Mouse (Mus musculus): ENCODE data around the gene Psmc6.

Psmc6 gene

DNA sequence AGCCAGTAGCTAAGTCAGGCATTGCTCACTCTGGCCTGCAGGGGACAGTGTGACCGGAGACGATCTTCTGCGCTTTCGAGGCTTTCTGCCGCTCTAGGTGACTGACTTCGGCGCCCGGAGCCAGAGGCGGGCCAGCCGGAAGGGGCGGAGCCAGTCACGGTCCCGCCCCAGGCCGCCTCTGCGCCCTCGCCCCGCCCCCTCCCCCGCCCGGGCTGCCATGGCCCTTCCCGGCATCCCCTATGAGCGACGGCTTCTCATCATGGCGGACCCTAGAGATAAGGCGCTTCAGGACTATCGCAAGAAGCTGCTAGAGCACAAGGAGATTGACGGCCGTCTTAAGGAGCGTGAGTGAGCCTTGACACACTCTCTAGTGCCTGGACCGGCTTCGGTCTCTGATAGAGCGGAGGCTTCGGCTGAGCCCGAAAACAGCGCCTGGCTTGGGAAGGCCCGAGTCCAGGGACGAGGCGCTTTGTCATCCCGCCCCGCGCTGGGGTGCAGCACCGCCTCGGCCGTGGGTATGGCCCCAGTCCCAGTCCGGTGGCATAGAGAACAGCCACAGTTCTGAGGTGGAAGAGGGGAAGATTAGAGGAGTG is at the start of gene Psmc6:
Gene Psmc6, plus strand, starts transcription at position 200 of the 593 bp plus-strand sequence.
- DNase-seq: peak; percentile 91

DNA sequence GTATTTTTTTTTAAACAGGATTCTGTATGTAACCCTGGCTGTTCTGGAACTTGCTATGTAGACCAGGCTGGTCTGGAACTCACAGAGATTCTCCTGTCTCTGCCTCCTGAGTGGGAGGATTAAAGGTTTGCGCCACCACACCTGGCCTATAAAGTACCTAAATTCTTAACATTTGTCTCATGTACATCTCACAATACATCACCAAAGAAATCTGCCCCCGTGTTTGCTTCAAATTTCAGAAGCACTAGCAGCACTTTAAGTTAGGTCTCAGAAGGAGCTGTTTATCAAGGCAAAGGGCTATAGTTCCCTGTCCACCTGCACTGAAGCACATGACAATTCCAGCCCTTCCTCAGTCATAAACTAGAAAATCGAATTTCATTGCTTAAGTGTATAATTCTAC is 47.5 kb upstream of the Psmc6 start:
- DNase-seq: no peak

DNA sequence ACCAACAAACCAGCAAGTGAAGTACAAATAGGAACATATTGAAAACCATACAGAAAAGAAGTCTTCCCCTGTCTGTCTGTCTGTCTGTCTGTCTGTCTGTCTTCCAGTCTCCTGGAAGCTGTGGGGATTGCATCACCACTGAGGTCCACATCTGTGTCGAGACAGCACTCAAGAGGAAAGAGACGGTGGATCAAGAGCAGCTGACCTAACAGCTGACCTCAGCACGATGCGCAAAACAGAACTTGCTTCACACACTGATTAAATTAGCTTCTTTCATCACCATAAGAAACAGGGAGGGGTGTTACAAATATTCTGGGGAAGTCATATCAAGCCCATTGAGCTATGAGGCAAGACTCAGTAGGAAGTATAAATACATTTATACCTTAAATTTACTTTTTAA is 38.0 kb upstream of the Psmc6 start:
- no peak for DNase-seq

DNA sequence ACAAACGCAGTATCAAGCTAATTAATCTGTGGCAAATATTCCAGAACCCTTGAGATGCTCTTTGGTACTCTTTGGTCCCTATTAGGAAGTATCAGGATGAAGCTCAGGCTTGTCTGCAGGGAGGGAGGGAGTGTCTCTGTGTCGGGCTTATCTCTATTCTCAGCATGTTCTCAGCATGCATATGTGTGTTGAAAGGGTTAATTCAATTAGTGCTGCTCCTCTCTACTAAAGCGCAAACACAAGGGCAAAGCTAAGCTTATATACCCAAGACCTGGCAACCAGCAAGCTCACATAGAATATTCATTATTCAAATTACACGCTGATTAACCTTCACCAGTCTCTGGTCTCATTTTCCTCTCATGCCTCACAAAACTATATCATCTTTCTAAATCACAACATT is 25.6 kb upstream of the Psmc6 start:
- DNase-seq: no peak

DNA sequence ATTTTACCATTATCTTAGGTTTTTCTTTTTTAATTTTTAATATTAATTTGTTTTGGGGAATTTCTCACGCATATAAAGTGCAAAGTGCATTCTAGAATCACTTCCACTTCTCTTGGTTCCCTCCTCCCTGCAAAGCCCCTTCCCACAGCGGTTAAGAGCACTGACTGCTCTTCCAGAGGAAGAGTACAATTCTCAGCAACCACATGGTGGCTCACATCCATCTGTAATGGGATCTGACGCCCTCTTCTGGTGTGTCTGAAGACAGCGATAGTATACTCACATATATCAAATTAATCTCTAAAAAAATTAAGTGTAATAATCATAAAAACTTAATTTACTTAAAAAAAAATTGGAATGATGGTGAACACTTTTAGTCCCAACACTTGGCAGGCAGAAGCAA is 25.2 kb upstream of the Psmc6 start:
- DNase-seq: no peak

DNA sequence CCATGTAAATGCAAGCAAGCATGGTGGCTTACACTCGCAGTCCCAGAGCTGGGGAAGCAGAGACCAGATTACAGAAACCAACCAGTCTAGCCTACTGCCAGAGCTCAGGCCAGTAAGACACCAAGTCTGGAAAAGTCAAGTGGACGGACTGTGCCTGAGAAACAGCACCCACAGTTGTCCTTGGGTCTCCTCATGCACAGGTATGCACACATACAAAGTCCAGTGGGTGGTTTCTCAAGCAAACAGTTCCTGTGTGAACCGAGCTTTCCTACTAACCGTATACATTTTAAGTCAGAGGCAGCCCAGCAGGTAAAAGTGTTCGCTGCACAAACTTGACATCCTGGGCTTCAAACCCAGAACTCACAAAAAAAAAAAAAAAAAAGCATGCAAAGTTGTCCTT is 23.7 kb upstream of the Psmc6 start:
- no peak for DNase-seq

DNA sequence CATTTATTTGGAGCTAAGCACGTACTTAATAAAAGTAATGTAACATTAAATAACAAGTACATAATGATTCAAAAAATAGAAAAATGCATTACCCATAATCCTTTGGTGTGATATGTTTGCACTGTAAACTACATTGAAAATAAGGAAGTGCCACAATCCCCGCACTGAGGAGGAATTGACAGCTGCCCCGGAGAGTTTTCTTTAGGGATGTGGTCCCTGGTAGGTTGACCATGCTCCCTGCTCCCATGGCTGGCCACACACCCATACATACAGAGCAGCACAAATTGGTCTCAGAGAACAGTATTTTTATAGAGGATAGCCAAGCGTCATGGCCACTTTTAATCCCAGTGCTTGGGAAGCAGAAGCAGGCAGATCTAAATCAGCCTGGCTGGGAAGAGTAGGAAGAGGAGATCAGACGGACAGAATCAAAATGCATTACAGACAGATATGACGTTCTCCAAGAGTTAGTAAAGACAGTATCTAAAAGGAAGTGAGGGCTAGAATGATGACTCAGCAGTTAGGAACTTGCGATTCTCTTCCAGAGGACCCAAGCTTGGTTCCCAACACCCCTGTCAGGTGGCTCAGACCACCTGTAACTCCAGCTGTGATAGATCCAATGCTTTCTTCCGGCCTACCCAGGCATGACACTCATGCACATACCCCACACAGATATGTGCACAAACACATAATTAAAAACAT is 21.8 kb upstream of the Psmc6 start:
- DNase-seq: no peak

DNA sequence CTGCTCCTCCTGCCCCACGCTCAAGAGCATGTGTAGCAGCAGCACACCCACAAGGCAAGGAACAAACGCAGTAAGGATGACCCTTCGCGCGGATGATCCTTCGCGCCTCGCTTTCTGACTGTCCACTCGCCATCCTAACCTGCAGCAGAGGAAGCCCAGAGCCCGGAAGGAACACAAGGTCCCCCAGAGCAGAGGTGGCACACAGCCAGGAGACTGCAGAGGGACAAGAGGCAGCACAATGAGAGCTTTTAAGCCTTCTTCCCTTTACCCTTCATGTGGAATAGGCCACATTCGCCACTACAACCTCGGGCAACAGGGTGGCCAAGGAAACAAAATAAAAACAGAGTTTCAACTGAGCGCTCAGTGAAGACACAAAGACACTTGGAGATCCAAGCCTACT is 19.9 kb upstream of the Psmc6 start:
- peak; percentile 36 for DNase-seq

DNA sequence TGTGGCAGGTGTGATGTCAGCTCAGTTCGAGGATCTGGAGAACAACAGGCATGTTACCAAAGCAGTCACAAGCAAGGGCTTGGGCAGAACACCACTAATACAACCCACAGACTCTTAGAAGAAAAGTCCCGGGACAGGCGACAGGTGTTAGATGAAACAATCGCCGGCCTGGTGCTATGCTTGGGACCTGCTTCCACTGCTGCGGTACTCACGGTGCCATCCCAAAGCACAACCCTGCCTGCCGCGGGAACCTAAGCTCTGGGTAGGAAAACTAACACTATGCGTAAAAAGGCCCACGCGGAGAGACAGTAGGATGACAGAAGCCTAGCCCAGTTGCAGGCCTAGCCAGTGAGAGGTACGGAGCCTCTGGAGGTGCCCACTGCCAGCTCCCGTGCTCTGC is 19.5 kb upstream of the Psmc6 start:
- no peak for DNase-seq

DNA sequence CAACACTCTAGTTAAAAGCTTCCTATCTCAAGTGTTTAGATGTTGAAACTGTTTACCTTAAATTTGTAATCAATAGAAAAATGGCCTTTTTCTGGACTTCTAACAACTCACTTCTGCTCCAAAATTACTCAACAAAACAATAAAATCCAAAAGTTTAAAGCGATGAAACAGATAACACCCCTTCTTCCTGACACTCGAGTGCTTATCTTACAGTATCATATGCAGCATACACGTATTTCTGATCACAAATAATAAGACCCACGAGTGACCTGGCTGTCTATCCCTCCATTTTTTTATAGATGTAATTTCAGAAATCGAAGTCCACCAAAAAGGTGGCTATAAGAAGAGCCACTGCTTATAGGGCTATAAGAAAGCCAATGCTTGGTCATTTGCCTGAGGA is 12.7 kb upstream of the Psmc6 start:
- DNase-seq: no peak

DNA sequence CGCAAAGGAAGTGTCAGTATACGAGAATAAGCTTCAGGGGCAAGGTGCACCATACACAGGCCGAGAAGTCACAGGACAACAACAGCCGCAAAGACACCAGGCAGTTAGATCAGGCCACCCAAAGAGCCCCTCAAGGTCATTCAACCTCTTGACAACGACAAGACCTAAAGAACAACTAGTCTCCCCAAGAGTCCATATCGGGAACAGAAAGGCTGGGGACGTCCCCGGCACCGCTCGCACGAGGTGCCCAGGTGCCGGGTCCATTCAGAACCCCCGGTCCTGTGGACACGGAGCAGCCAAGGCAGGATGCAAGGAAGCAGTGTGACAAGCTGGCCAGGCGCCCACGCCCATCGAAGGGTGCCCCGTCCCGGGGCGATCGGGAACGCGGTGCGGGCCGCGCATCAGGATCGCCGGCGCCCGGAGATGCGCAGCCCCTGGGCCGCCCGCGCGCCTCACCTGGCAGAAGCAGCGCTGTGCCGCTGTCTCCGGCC is 11.6 kb upstream of the Psmc6 start:
- peak; percentile 7 for DNase-seq

DNA sequence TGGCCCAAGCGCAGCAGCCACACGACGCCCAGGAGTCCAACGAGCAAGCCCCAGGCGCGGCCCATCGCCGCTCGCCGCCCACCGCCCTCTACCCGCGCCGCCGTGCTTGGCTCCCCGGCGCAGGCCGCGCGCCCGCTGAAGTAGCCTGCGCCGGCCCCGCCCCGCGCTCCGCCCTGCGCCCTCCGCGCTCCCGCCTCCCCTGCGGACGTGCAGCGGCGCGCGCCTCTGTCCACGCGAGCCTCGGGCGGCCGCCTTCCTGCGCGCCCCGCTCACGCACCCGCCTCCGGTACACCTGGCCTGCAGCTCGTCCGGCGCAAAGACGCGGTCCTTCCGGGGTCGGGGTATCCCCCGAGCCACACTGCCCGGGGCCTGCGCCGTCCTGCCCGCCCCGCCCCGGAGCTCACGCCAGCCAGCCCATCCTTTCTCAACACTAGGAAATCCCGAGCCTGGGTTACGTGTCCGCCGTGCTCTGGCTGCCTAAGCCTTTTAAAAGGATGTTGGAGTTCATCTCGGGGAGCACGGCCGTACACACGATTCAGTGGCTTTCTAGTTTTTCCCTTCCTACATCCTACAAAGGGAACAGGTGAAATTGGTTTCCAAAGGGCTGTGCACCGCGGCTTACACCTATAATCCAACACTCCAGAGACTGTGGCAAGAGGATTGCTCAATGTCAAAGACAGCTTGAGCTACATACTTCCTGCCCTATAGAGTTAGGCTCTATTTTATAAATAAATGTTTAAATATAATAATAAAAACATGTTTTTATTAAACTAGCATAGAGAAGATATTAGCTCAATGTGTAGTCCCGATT is 11.0 kb upstream of the Psmc6 start, which contains the start of gene Ero1l:
Gene Ero1l, minus strand, starts transcription at position 346 of the 811 bp plus-strand sequence.
- peak; percentile 81 for DNase-seq

DNA sequence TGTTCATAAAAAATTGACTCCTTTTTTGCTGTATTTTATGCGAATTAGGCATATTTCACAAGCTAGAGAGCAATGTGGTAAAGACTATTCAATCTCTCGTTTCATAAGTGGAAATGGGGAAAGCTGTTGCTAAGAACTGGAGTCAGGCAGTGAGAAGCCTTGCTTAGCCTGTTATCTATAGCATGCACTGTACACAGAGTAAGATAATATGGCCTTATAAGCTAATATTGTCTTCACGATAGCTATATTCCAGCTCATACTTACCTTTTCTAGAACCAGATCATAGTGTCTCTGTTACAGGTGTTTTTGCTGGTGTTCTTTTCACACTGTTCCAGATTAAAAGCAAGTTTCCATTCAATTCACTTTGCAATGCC is 10.4 kb upstream of the Psmc6 start:
- no peak for DNase-seq

DNA sequence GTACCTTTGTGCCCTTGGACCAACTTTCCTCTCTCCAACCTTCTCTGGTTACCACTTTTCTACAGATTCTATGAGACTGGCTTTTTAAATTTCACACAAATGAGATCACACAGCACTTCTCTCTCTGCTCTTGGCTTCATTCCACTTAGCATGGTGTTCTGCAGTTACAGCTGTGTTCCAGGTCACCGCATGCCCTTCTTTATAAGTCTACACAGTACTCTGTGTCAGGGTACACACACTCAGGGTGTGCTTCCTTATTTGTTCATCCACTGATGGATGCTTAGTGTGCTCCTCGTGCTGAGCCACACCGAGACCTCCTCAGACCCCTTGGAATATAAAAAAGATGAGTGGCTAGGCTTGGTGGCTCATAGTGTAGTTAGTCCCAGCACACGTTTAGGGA is 9.5 kb upstream of the Psmc6 start:
- no peak for DNase-seq

DNA sequence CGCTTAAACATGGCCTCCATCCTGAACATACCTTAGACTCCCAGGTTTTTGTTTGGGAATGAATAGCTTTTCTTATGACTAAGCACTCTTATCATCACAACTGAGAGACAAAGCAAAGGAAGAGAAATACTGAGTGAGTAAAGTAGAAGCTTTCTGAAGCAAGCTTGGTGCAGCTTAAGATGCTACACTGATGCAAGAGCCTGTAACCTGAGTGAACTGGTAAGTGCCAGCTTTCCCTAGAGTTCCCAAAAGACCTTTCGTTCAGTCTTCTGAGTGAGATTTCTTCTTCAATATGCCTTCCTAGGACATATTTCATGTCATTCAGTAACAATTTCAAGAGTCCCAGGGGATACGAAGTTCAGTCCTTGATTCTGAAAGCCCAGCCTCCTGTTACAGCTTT is 8.5 kb upstream of the Psmc6 start:
- DNase-seq: no peak

DNA sequence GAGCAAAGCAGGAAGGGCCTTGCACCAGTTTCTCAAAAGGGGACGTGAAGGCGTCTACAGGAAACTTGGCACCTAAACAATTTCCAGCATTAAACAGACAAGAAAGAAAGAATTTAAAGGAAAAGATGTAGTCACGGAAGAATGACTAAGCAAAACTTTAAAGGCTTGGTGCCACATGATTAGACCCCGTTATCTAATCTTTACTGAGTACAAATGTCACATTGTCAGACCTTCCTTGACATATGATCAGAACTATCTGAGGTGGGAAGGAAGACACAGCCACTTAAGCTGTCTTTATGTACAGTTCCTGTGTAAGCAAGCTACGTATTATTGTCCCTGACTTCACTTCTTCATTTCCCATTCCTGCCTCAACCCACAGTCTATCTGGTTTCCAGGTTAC is 8.0 kb upstream of the Psmc6 start:
- DNase-seq: no peak

DNA sequence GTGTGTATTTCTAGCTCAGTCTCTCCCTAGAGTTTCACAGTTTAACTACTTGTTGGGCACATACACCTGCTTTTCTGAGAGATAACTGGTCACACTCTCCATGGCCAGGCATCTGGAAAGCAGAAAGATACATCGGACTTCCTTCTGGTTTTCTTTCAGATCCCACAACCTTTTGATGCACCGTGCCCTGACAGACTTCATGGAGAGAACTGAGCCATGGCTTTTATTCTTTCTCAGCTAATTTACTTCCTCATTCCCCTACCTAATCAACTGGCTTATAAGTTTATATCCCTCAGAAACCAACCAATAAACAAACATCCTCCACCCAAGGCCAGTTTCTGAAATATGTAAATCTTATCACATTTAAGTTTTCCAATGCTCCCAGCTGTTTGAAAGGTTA is 7.1 kb upstream of the Psmc6 start:
- no peak for DNase-seq

DNA sequence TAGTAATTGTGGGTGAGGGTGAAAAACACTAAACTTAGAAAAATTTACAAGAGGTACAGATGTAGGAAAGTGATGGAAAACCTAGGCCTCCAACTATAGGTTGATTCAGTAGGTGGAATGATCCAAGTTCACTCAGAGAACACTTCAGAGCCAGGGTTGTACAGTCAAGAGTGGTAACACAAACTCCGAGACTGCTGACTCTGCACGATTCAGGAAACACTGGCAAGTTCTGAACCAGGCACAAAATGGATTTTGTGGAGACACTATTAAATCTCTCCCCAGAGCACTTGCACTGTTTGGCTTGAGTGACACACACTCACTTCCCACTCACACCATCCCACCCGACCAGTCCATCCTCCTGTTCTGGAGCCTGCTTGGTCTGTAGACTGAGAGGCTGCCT is 6.3 kb upstream of the Psmc6 start:
- DNase-seq: no peak

DNA sequence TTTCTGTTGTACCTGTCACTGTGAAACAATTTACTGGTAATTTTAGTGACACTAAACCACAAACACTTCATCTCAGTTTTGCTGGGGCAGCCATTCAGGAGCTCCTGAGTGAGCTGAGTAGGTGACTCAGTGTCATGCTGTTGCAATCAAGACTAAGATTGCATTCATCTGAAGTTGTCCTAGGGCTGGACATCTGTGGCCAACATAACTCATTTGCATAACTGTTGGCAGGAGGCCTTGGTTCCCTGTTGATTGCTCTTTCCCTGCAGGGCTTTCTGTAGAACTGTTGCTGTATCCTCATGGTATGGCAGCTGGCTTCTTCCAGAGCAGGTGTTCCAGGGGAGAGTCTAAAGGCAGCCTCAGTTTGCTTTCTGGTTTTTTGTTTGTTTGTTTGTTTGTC is 4.1 kb upstream of the Psmc6 start:
- peak; percentile 35 for DNase-seq

DNA sequence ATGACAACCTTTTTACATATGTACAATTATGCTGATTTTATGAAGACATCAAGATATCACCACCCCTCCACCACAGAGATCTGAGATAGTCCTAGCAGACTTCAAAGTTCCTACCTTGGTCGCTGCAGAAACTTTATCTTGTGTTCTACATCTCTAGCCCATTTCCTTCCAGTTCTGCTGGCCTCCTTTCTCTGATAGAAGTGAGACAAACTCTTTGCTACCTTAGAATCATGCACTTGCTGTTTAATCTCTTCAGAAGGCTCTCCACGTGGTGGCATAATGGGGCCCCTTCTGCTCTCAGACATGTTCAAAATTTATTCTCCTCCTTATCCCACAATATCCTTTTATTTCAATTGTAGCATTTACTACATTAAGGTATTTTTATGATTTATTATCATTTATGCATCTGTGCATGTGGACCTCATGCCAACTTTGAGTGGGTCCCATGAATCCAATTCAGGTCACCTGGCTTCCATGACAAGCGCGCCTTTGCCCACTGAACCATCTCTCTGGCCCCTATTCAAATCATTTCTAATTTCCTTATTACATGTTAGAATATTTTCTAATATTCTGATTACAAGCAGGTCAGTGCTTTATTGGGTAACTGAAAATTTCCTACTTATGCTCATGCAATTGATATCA is 1.4 kb upstream of the Psmc6 start:
- no peak for DNase-seq

DNA sequence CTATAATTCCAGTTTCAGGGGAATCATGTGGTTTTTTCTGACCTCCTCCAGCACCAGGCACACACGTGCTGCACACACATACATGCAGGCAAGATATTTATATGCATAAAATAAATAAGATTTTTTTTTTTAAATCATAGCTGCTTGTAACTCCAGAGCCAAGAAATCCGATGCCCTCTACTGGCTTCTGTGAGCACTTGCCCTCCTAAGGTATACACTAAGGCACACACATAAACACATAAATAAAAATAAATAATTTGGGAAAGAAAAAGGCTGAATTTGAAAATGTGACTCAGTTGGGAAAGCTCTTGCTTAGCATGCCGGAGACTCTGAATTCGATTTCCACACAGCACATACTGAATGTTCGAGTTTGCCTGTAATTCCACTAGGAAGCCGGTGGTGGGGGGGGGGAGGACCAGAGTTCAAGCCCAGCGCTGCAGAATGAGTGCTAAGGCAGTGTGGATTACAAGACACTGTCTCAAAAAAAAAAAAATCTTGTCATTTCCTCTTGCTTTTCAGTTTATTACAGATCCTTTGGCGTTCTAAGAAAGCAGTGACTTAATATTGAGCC is 485 bp upstream of the Psmc6 start:
- no peak for DNase-seq

DNA sequence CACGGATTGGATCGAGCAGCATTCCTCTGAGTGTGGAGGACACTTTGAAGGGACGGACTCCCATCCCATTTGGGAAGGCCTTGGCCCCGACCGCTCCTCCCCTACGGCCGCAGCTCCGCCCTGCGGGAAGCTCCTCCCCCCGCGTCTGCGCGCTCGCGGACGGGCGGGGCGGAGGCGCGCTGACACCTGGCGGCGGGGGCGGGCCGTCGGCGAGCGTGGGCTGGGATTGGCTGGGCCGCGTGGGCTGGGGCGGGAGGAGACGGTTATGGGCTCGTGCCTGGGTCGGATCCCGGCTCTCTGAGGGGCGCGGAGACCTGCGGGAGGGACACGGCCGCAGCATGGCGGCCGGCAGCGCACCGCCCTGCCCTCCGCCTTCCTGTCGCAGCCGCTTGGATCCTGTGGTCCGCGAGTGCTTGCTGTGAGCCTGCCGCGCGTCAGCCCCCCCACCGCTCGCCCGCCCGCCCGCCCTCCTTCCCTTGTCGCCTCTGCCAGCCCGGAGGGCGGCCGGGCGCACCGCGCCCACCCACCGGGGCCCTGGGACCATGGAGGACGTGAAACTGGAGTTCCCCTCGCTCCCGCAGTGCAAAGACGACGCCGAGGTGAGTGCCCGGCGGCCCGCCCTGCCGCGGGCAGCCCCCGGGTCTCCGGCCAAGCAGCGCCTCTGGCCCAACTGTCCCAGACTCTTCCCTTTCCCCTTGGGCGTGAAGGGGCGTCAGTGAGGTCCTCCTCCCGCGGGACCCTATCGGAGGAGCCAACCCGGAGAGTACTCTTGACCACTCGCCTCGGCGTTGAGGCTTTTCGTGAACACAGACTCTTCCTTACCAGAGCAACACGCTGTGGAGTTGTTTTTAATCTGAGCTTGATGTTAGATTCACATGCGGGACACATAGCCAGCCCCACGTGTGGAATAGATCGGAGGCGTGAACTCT is 21.6 kb downstream of the Psmc6 start, which contains the start of gene Styx:
Gene Styx, plus strand, starts transcription at position 163 of the 929 bp plus-strand sequence.
- DNase-seq: peak; percentile 97
